Mouse (Mus musculus) fat pad, adult 2 months (tissue): Measurements from ENCODE around the gene Gusb.
"Not testable (repeated sequence)": the region's sequence is repeated elsewhere in the genome, so short reads cannot be mapped to it uniquely, and the experiment has no call there.

Experiments used
- DNase-seq: peaks from one replicate; pipeline ENCODE4 v3.0.0-alpha.2; 2011; ENCODE audit warnings: low read depth, low spot score; ENCODE audit errors: extremely low read depth

Gene Gusb

GRCm38 (mm10) chr5:130002301-130003146 is at the start of gene Gusb:
Gene Gusb, minus strand, starts transcription at chr5:130003049.
- DNase-seq: no peak

GRCm38 (mm10) chr5:130052510-130052909 is 49.7 kb upstream of the Gusb start:
- DNase-seq: no peak

- no peak for DNase-seq
Observed at GRCm38 (mm10) chr5:130051073-130051860, 48.4 kb upstream of the Gusb start.

- DNase-seq: no peak
Observed at GRCm38 (mm10) chr5:130050416-130050815, 47.6 kb upstream of the Gusb start.

GRCm38 (mm10) chr5:130048786-130049520 is 46.1 kb upstream of the Gusb start:
- DNase-seq: no peak

GRCm38 (mm10) chr5:130047013-130047412 is 44.2 kb upstream of the Gusb start:
- no peak for DNase-seq

- DNase-seq: no peak
Observed at GRCm38 (mm10) chr5:130046589-130046988, 43.7 kb upstream of the Gusb start.

GRCm38 (mm10) chr5:130046100-130046499 is 43.3 kb upstream of the Gusb start:
- no peak for DNase-seq

- peak; percentile 64 for DNase-seq
Observed at GRCm38 (mm10) chr5:130044201-130044695, 41.4 kb upstream of the Gusb start.

GRCm38 (mm10) chr5:130043741-130044140 is 40.9 kb upstream of the Gusb start:
- DNase-seq: no peak

- DNase-seq: no peak
Observed at GRCm38 (mm10) chr5:130041262-130041661, 38.4 kb upstream of the Gusb start.

GRCm38 (mm10) chr5:130040797-130041196 is 37.9 kb upstream of the Gusb start:
- DNase-seq: no peak

GRCm38 (mm10) chr5:130037752-130038455 is 35.1 kb upstream of the Gusb start:
- no peak for DNase-seq

- DNase-seq: not testable (repeated sequence)
Observed at GRCm38 (mm10) chr5:130036300-130036699, 33.5 kb upstream of the Gusb start.

GRCm38 (mm10) chr5:130033869-130034268 is 31.0 kb upstream of the Gusb start:
- no peak for DNase-seq

GRCm38 (mm10) chr5:130031410-130032390 is 28.9 kb upstream of the Gusb start:
- DNase-seq: no peak

GRCm38 (mm10) chr5:130029142-130029897 is 26.5 kb upstream of the Gusb start, which contains the start of the genes Asl and Crcp:
Gene Asl, minus strand, starts transcription at chr5:130029247.
Gene Crcp, plus strand, starts transcription at chr5:130029290.
- no peak for DNase-seq

GRCm38 (mm10) chr5:130027696-130028095 is 24.8 kb upstream of the Gusb start:
- DNase-seq: no peak
